In genomic region chr12:112927265-112927664, GRCm38 (mm10) we compare ENCODE assay signal across 8 mouse cellular contexts. TPM values are rescaled to one million over a fixed set of nuclear protein-coding genes. Genes with fewer than 3 reads are reported as not detected.
DNase-seq lines count a peak whose midpoint lies in the region; ATAC-seq lines count a peak whose summit lies in the region.
"Had no signal": no experiment of that assay in that cellular context is flagged by ENCODE, and none has a peak within 500 bp of the region (broad histone marks: within the 10 kb centered on the region; RNA-seq: fewer than 3 reads in every experiment).

No protein-coding gene starts in this region.

- peaks cover 29% of the 10 kb centered on the region; the same call in 1 of the 2 replicates for H3K27me3 ChIP-seq in forebrain, embryonic 15.5 days
- peaks cover 75% of the 10 kb centered on the region for H3K27me3 ChIP-seq in limb, embryonic 12.5 days
- H3K27me3 ChIP-seq in stomach, embryonic 15.5 days (replicated peaks): peaks cover 60% of the 10 kb centered on the region

- peaks cover 33% of the 10 kb centered on the region for H3K4me1 ChIP-seq in forebrain, embryonic 15.5 days
- peaks cover 38% of the 10 kb centered on the region for H3K4me1 ChIP-seq in limb, embryonic 12.5 days (replicated peaks)
- H3K4me1 ChIP-seq in stomach, embryonic 15.5 days: peaks cover 11% of the 10 kb centered on the region

- WGBS in forebrain, embryonic 15.5 days: 64% methylated on average over 14 of the region's 14 CpGs
- WGBS in limb, embryonic 12.5 days: 55% methylated on average over 14 of the region's 14 CpGs
- WGBS in stomach, embryonic 15.5 days: 68% methylated on average over 14 of the region's 14 CpGs

- no peak overlapping the region for H3K4me3 ChIP-seq in forebrain, embryonic 15.5 days
- H3K4me3 ChIP-seq in limb, embryonic 12.5 days (replicated peaks): no peak overlapping the region
- H3K4me3 ChIP-seq in stomach, embryonic 15.5 days (replicated peaks): 0 out of 2 replicates have a peak overlapping the region, but pooled peaks have one; percentile 58

- no peak overlapping the region for H3K27ac ChIP-seq in forebrain, embryonic 15.5 days (replicated peaks)
- H3K27ac ChIP-seq in limb, embryonic 12.5 days: no peak overlapping the region
- no peak overlapping the region for H3K27ac ChIP-seq in stomach, embryonic 15.5 days

- ATAC-seq in forebrain, embryonic 15.5 days (replicated peaks): no peak
- no peak for ATAC-seq in limb, embryonic 12.5 days (ENCODE audit: insufficient number of reproducible peaks, insufficient read depth, low FRiP score, low TSS enrichment, low read depth)
- ATAC-seq in stomach, embryonic 15.5 days (ENCODE audit: insufficient read depth, low FRiP score, low read depth): no peak

- DNase-seq in kidney, postnatal 4 days: peak; percentile 39 to 54
- DNase-seq in kidney, adult 8-10 months: no peak
- no peak for DNase-seq in thymus, postnatal 14 days
- DNase-seq in spleen, postnatal 10 days (ENCODE audit: low spot score in 2 of 2): no peak
- DNase-seq: adrenal gland, postnatal 36 days had no signal

- no peak overlapping the region for H3K9ac ChIP-seq in forebrain, embryonic 15.5 days (replicated peaks)
- no peak overlapping the region; the same call in 1 of the 2 replicates for H3K9ac ChIP-seq in limb, embryonic 12.5 days (replicated peaks)
- no peak overlapping the region for H3K9ac ChIP-seq in stomach, embryonic 15.5 days

- no peaks in the 10 kb centered on the region for H3K36me3 ChIP-seq in forebrain, embryonic 15.5 days
- H3K36me3 ChIP-seq in limb, embryonic 12.5 days: no peaks in the 10 kb centered on the region
- H3K36me3 ChIP-seq in stomach, embryonic 15.5 days: no peaks in the 10 kb centered on the region

- H3K4me2 ChIP-seq in forebrain, embryonic 15.5 days (replicated peaks): peak overlapping the region; percentile 89
- peak overlapping the region; percentile 92 for H3K4me2 ChIP-seq in limb, embryonic 12.5 days
- H3K4me2 ChIP-seq in stomach, embryonic 15.5 days: 0 out of 2 replicates have a peak overlapping the region, but pooled peaks have one; percentile 92

- no peaks in the 10 kb centered on the region for H3K9me3 ChIP-seq in forebrain, embryonic 15.5 days
- no peaks in the 10 kb centered on the region for H3K9me3 ChIP-seq in limb, embryonic 12.5 days
- no peaks in the 10 kb centered on the region for H3K9me3 ChIP-seq in stomach, embryonic 15.5 days

RNA-seq across cellular contexts. Expression of gene Jag2, which starts 2.3 kb away (rescaled TPM):
- polyA plus RNA-seq in forebrain, embryonic 15.5 days (2015; fragmentation: Nextera tagmentation; extraction: Ambion mirVana): 8.3 and 9.1 TPM in 2 replicates
- 6.4 and 6.8 TPM in 2 replicates for polyA plus RNA-seq in limb, embryonic 12.5 days (2016; fragmentation: Nextera tagmentation; extraction: Ambion mirVana)
- 6.0 and 7.0 TPM in 2 replicates for polyA plus RNA-seq in stomach, embryonic 15.5 days (2015; fragmentation: Nextera tagmentation; extraction: Ambion mirVana)

RNA-seq across cellular contexts. Expression of gene Nudt14, which starts 14.7 kb away (rescaled TPM):
- polyA plus RNA-seq in forebrain, embryonic 15.5 days (2015; fragmentation: Nextera tagmentation; extraction: Ambion mirVana): 59.0 and 63.2 TPM in 2 replicates
- polyA plus RNA-seq in limb, embryonic 12.5 days (2016; fragmentation: Nextera tagmentation; extraction: Ambion mirVana): 81.6 and 95.2 TPM in 2 replicates
- 88.1 and 95.0 TPM in 2 replicates for polyA plus RNA-seq in stomach, embryonic 15.5 days (2015; fragmentation: Nextera tagmentation; extraction: Ambion mirVana)

RNA-seq across cellular contexts. Expression of gene Btbd6, which starts 49.0 kb away (rescaled TPM):
- 46.1 and 48.1 TPM in 2 replicates for polyA plus RNA-seq in forebrain, embryonic 15.5 days (2015; fragmentation: Nextera tagmentation; extraction: Ambion mirVana)
- polyA plus RNA-seq in limb, embryonic 12.5 days (2016; fragmentation: Nextera tagmentation; extraction: Ambion mirVana): 25.7 and 29.1 TPM in 2 replicates
- polyA plus RNA-seq in stomach, embryonic 15.5 days (2015; fragmentation: Nextera tagmentation; extraction: Ambion mirVana): 21.9 and 22.2 TPM in 2 replicates

RNA-seq across cellular contexts. Expression of gene Gpr132, which starts 59.2 kb away (rescaled TPM):
- polyA plus RNA-seq in forebrain, embryonic 15.5 days (2015; fragmentation: Nextera tagmentation; extraction: Ambion mirVana): not detected in 2 replicates
- 0.08 TPM in 1 of 2 replicates, not detected in the other for polyA plus RNA-seq in limb, embryonic 12.5 days (2016; fragmentation: Nextera tagmentation; extraction: Ambion mirVana)
- polyA plus RNA-seq in stomach, embryonic 15.5 days (2015; fragmentation: Nextera tagmentation; extraction: Ambion mirVana): 0.33 and 0.41 TPM in 2 replicates

Comparison
In these comparisons a context has a peak if more than half of its experiments do, and no peak if none do; other contexts are left out.
1. DNase-seq: peak in kidney, postnatal 4 days (2 of 2); none in kidney, adult 8-10 months (0 of 2), thymus, postnatal 14 days (single experiment) and spleen, postnatal 10 days (0 of 2).
2. Peak in every context shown above with its lines, with median percentiles within 50 percentile points of each other: H3K4me2 ChIP-seq.